Mouse (Mus musculus) cortical plate, adult 2 months (tissue): ENCODE data around the gene Mtch2.
"Not testable (repeated sequence)": the region's sequence is repeated elsewhere in the genome, so short reads cannot be mapped to it uniquely, and the experiment has no call there.

Experiments
- CTCF ChIP-seq: fragments of 200-500 bp; IDR thresholded peaks from 2 replicates; pipeline ENCODE4 v1.5.1; 2011; ENCODE audit warnings: mild to moderate bottlenecking, control low read depth, low read length; ENCODE audit not compliant: insufficient read depth; ENCODE audit errors: extremely low read depth
- POLR2A ChIP-seq: fragments of 200-500 bp; IDR thresholded peaks from 2 replicates; pipeline ENCODE4 v1.6.1; 2011; ENCODE audit warnings: mild to moderate bottlenecking, low read length, control low read depth; ENCODE audit not compliant: insufficient read depth; ENCODE audit errors: extremely low read depth

GRCm38 (mm10) chr2:90894299-90894677 is 47.3 kb downstream of the Mtch2 start:
- not testable (repeated sequence) for TF ChIP-seq POLR2A, CTCF
